Mouse (Mus musculus) lung, embryonic 16.5 days (tissue): ENCODE results near the gene Cdk5r2. TPM values are rescaled to one million over a fixed set of nuclear protein-coding genes. Genes with fewer than 3 reads are reported as not detected.

Experiments used
- ATAC-seq: fragments of 200-750 bp; cut with Nextera tagmentation; 2 replicates; pipeline ENCODE4 v1.8.0; 2017; ENCODE audit warnings: low read depth, mild to moderate bottlenecking, moderate library complexity
- H3K27ac ChIP-seq: fragments of 300-500 bp; sonication (generic); 2 replicates; pipeline ENCODE4 v1.5.1; 2014; ENCODE audit warnings: mild to moderate bottlenecking, control low read depth, low read length
- H3K27me3 ChIP-seq: fragments of 300-500 bp; sonication (generic); 2 replicates; pipeline ENCODE4 v1.6.1; 2014; ENCODE audit warnings: low read depth, low read length, mixed read lengths; ENCODE audit not compliant: control insufficient read depth, insufficient read depth
- H3K36me3 ChIP-seq: fragments of 300-500 bp; sonication (generic); 2 replicates; pipeline ENCODE4 v1.6.1; 2014; ENCODE audit warnings: low read length; ENCODE audit not compliant: control insufficient read depth, insufficient read depth
- H3K4me1 ChIP-seq: fragments of 300-500 bp; sonication (generic); replicated peaks from 2 replicates; pipeline ENCODE4 v1.6.1; 2014; ENCODE audit warnings: low read length, mixed read lengths; ENCODE audit not compliant: control insufficient read depth, insufficient read depth
- H3K4me2 ChIP-seq: fragments of 300-500 bp; sonication (generic); 2 replicates; pipeline ENCODE4 v1.6.1; 2014; ENCODE audit warnings: low read depth, low read length, control low read depth
- H3K4me3 ChIP-seq: fragments of 300-500 bp; sonication (generic); 2 replicates; pipeline ENCODE4 v1.5.1; 2014; ENCODE audit warnings: mild to moderate bottlenecking, low read length, control low read depth
- H3K9ac ChIP-seq: fragments of 300-500 bp; sonication (generic); 2 replicates; pipeline ENCODE4 v1.6.1; 2014; ENCODE audit warnings: low read length, control low read depth
- H3K9me3 ChIP-seq: fragments of 300-500 bp; sonication (generic); 2 replicates; pipeline ENCODE4 v1.6.1; 2016; ENCODE audit warnings: low read length; ENCODE audit not compliant: control insufficient read depth
- WGBS: fragments of 180-500 bp; shearing (Covaris S2); extraction: QIAGEN DNeasy Blood & Tissue Kit; methylation state at CpG from one replicate; pipeline ENCODE4 v1.1.7; 2014; 5-methylcytosine and 5-hydroxymethylcytosine counted together
- polyA plus RNA-seq: library from polyadenylated mRNA; unstranded; fragments of >200 nt; fragmentation: Nextera tagmentation; extraction: Ambion mirVana; gene quantifications from 2 replicates; pipeline ENCODE4 v1.2.1, GENCODE M21; 2015

Gene Cdk5r2
- polyA plus RNA-seq, 1 experiment from 2014 or later: not detected

DNA sequence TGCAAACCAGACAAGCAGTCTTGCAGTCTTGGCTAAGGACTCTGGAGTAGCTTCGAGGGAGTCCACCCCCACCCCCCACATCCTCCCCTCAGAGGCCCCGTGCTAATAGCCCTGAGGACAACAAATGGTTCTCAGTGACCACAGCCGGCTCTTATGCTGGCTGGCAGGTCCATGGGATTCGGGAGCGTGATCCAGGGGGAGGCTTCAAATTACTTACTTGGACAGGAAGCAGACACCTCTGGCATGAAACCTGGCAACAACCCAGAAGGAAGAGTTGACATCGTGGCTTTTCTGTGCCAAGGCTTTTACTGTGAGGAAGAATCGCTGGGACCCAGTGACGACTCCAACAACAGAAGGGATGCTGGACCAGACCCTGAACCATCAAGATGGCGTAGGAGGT, 8.4 kb upstream of the Cdk5r2 start:
- Histone ChIP-seq H3K36me3 (no peaks in the 10 kb centered on the region), H3K27ac (no peak overlapping the region), H3K27me3 (peaks cover 26% of the 10 kb centered on the region), H3K9me3 (no peaks in the 10 kb centered on the region), H3K4me3 (no peak overlapping the region), H3K4me1 (no peaks in the 10 kb centered on the region), H3K9ac (no peak overlapping the region), H3K4me2 (no peak overlapping the region)
- WGBS: 25% methylated on average over 9 of the region's 9 CpGs
- ATAC-seq: no peak

GRCm38 (mm10) chr1:74848946-74849345, 5.8 kb upstream of the Cdk5r2 start:
- ATAC-seq: no peak
- peaks cover 47% of the 10 kb centered on the region for H3K27me3 ChIP-seq
- no peaks in the 10 kb centered on the region for H3K4me1 ChIP-seq
- no peaks in the 10 kb centered on the region for H3K9me3 ChIP-seq
- no peak overlapping the region for H3K27ac ChIP-seq
- no peak overlapping the region for H3K9ac ChIP-seq
- no peak overlapping the region for H3K4me3 ChIP-seq
- no peak overlapping the region for H3K4me2 ChIP-seq
- WGBS: 56% methylated on average over 5 of the region's 5 CpGs
- H3K36me3 ChIP-seq: no peaks in the 10 kb centered on the region

- Histone ChIP-seq H3K9me3 (no peaks in the 10 kb centered on the region), H3K27me3 (peaks cover 58% of the 10 kb centered on the region), H3K27ac (no peak overlapping the region), H3K4me3 (no peak overlapping the region), H3K4me2 (no peak overlapping the region), H3K4me1 (peaks cover under 1% of the 10 kb centered on the region), H3K9ac (no peak overlapping the region), H3K36me3 (no peaks in the 10 kb centered on the region)
- ATAC-seq: no peak
- 8% methylated on average over 6 of the region's 6 CpGs for WGBS
Observed at GRCm38 (mm10) chr1:74850251-74850650, 4.5 kb upstream of the Cdk5r2 start.

- no peak overlapping the region for H3K27ac ChIP-seq
- no peaks in the 10 kb centered on the region for H3K9me3 ChIP-seq
- no peak overlapping the region for H3K4me3 ChIP-seq
- peaks cover 66% of the 10 kb centered on the region for H3K27me3 ChIP-seq
- no peaks in the 10 kb centered on the region for H3K36me3 ChIP-seq
- no peak overlapping the region for H3K9ac ChIP-seq
- no peak for ATAC-seq
- H3K4me1 ChIP-seq: peaks cover 6% of the 10 kb centered on the region
- WGBS: 12% methylated on average over 6 of the region's 6 CpGs
- no peak overlapping the region for H3K4me2 ChIP-seq
Observed at GRCm38 (mm10) chr1:74851001-74851775, 3.5 kb upstream of the Cdk5r2 start.

- H3K4me2 ChIP-seq: peak overlapping the region; percentile 96
- H3K36me3 ChIP-seq: no peaks in the 10 kb centered on the region
- peak overlapping the region; percentile 60 for H3K4me3 ChIP-seq
- under 1% methylated on average over 48 of the region's 48 CpGs for WGBS
- H3K9me3 ChIP-seq: no peaks in the 10 kb centered on the region
- peak; percentile 17 for ATAC-seq
- peak overlapping the region; percentile 48 for H3K9ac ChIP-seq
- H3K4me1 ChIP-seq: peaks cover 6% of the 10 kb centered on the region
- H3K27ac ChIP-seq: no peak overlapping the region
- peaks cover 87% of the 10 kb centered on the region for H3K27me3 ChIP-seq
Observed at GRCm38 (mm10) chr1:74855156-74855555, 422 bp downstream of the Cdk5r2 start.

DNA sequence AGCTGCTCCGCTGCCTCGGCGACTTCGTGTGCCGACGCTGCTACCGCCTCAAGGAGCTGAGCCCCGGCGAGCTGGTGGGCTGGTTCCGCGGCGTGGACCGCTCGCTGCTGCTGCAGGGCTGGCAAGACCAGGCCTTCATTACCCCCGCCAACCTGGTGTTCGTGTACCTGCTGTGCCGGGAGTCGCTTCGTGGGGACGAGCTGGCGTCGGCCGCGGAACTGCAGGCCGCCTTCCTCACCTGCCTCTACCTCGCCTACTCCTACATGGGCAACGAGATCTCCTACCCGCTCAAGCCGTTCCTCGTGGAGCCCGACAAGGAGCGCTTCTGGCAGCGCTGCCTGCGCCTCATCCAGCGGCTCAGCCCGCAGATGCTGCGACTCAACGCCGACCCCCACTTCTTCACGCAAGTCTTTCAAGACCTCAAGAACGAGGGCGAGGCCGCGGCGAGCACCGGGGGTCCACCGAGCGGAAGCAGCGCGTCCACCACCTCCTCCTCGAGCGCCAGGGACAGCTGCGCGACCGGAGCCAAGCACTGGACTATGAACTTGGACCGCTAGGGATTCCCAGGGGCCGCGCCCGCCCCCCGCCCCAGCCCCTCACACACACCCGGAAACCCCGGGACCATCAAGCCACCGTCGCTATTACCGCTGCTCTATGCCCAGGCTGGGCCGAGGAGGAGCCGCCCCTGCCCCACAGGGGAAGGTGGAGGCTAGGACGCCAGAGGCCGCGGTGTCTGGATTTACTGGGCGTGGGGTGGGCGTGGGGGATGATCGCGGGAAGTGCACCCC, 1.1 kb downstream of the Cdk5r2 start:
- Histone ChIP-seq H3K4me3 (peak overlapping the region; percentile 60), H3K9ac (no peak overlapping the region), H3K4me2 (peak overlapping the region; percentile 96), H3K36me3 (no peaks in the 10 kb centered on the region), H3K27ac (no peak overlapping the region), H3K4me1 (peaks cover 6% of the 10 kb centered on the region), H3K27me3 (peaks cover 82% of the 10 kb centered on the region), H3K9me3 (no peaks in the 10 kb centered on the region)
- ATAC-seq: no peak
- under 1% methylated on average over 73 of the region's 74 CpGs for WGBS

GRCm38 (mm10) chr1:74856439-74856720, 1.6 kb downstream of the Cdk5r2 start:
- ATAC-seq: no peak
- Histone ChIP-seq H3K4me3 (no peak overlapping the region), H3K4me2 (no peak overlapping the region), H3K9me3 (no peaks in the 10 kb centered on the region), H3K4me1 (peaks cover 6% of the 10 kb centered on the region), H3K36me3 (no peaks in the 10 kb centered on the region), H3K9ac (no peak overlapping the region), H3K27ac (no peak overlapping the region), H3K27me3 (peaks cover 81% of the 10 kb centered on the region)
- WGBS: 5% methylated on average over 11 of the region's 11 CpGs

DNA sequence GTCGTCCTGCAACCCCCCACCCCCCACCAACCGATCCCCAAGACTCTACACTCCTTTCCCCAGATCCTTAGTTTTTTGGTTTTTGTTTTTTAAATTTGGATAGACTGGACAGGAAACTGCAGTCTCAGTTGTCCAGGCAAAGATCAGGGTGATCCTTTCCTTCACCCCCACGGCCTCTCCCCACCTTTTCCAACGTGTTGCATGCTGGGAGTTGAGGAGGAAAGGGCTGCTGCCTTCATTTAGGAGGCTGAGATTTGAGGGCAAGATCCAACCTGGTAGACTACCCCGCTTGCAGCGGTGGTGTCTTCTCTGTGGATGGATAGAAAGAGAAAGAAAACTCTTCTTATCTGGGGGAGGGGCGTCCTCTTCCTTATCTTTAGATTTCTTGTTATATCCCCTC, 2.1 kb downstream of the Cdk5r2 start:
- no peak for ATAC-seq
- Histone ChIP-seq H3K4me2 (no peak overlapping the region), H3K36me3 (no peaks in the 10 kb centered on the region), H3K27ac (no peak overlapping the region), H3K27me3 (peaks cover 78% of the 10 kb centered on the region), H3K4me1 (peaks cover 6% of the 10 kb centered on the region), H3K9me3 (no peaks in the 10 kb centered on the region), H3K9ac (no peak overlapping the region), H3K4me3 (no peak overlapping the region)
- under 1% methylated on average over 7 of the region's 7 CpGs for WGBS

GRCm38 (mm10) chr1:74857201-74857600, 2.5 kb downstream of the Cdk5r2 start:
- ATAC-seq: no peak
- no peak overlapping the region for H3K4me3 ChIP-seq
- H3K27me3 ChIP-seq: peaks cover 74% of the 10 kb centered on the region
- H3K4me2 ChIP-seq: no peak overlapping the region
- H3K9me3 ChIP-seq: no peaks in the 10 kb centered on the region
- peaks cover 6% of the 10 kb centered on the region for H3K4me1 ChIP-seq
- H3K27ac ChIP-seq: no peak overlapping the region
- no peaks in the 10 kb centered on the region for H3K36me3 ChIP-seq
- no peak overlapping the region for H3K9ac ChIP-seq
- 2% methylated on average over 20 of the region's 20 CpGs for WGBS
